Mouse (Mus musculus) liver, adult 2 months (tissue): Measurements from ENCODE around the gene Proser2. TPM values are rescaled to one million over a fixed set of nuclear protein-coding genes. Genes with fewer than 3 reads are reported as not detected.

Experiments used
- DNase-seq: peaks from one replicate; pipeline ENCODE4 v3.0.0-alpha.2; 2011; ENCODE audit warnings: low read depth, low spot score; ENCODE audit errors: extremely low read depth
- H3K27ac ChIP-seq: fragments of 200-500 bp; replicated peaks from 2 replicates; pipeline ENCODE4 v1.5.1; 2012; ENCODE audit warnings: low read depth, mild to moderate bottlenecking, control low read depth, inconsistent platforms, low read length; ENCODE audit not compliant: insufficient read depth
- H3K27me3 ChIP-seq: fragments of 200-500 bp; 2 replicates; pipeline ENCODE4 v1.6.1; 2012; ENCODE audit warnings: mild to moderate bottlenecking, moderate library complexity, low read length, inconsistent platforms; ENCODE audit not compliant: control insufficient read depth, insufficient read depth
- H3K36me3 ChIP-seq: fragments of 200-500 bp; 2 replicates; pipeline ENCODE4 v1.6.1; 2012; ENCODE audit warnings: low read length, inconsistent platforms; ENCODE audit not compliant: control insufficient read depth, insufficient read depth
- H3K4me1 ChIP-seq: fragments of 200-500 bp; 2 replicates; pipeline ENCODE4 v1.6.1; 2011; ENCODE audit warnings: low read length; ENCODE audit not compliant: control insufficient read depth, insufficient read depth
- H3K4me3 ChIP-seq: fragments of 200-500 bp; 2 replicates; pipeline ENCODE4 v1.5.1; 2011; ENCODE audit warnings: low read depth, mild to moderate bottlenecking, control low read depth, low read length, moderate library complexity; ENCODE audit not compliant: insufficient read depth
- H3K79me2 ChIP-seq: fragments of 200-500 bp; 2 replicates; pipeline ENCODE4 v1.6.1; 2012; ENCODE audit warnings: inconsistent platforms, mild to moderate bottlenecking, low read length, moderate library complexity; ENCODE audit not compliant: control insufficient read depth, insufficient read depth
- H3K9ac ChIP-seq: fragments of 200-500 bp; 2 replicates; pipeline ENCODE4 v1.6.1; 2012; ENCODE audit warnings: low read depth, mild to moderate bottlenecking, control low read depth, inconsistent platforms, low read length
- CTCF ChIP-seq: fragments of 200-500 bp; IDR thresholded peaks from 2 replicates; pipeline ENCODE4 v1.5.1; 2011; ENCODE audit warnings: low read depth, low read length, control low read depth
- POLR2A ChIP-seq: fragments of 200-500 bp; IDR thresholded peaks from 2 replicates; pipeline ENCODE4 v1.6.1; 2011; ENCODE audit warnings: low read length, control low read depth; ENCODE audit not compliant: insufficient read depth; ENCODE audit errors: extremely low read depth
- WGBS: fragments of 180-500 bp; shearing (Covaris S2); methylation state at CpG from one replicate; pipeline ENCODE4 v1.1.7; 2018; 5-methylcytosine and 5-hydroxymethylcytosine counted together
- polyA plus RNA-seq: library from polyadenylated mRNA; depleted of rRNA; stranded (reverse); fragments of >200 nt; gene quantifications from 2 replicates; pipeline ENCODE4 v1.2.3, GENCODE M21; 2012
- total RNA-seq: library from RNA; depleted of rRNA; stranded (reverse); fragments of >200 nt; gene quantifications from 2 replicates; pipeline ENCODE4 v1.2.3, GENCODE M21; 2014

Gene Proser2
- total and polyA plus RNA-seq, 2 experiments: 8.9 to 20.0 TPM

DNA sequence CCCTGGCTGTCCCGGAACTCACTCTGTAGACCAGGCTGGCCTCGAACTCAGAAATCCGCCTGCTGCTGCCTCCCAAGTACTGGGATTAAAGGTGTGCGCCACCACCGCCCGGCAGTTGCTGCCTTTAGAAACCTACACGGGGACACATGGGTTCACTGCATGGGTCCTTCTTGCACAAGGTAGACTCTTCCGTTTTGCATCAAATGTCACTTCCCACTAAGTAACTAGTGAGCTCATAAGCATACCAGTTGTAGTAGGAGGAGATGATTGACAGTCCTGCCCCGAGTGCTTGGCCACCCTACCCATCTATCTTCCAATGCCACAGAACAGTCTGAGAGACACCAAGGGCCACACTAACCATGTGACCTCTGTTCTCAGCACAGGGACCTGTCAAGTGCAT lies 29.2 kb upstream of the Proser2 start:
- H3K4me3 ChIP-seq: no peak overlapping the region
- no peak for DNase-seq
- no peak overlapping the region for H3K9ac ChIP-seq
- TF ChIP-seq POLR2A (no peak), CTCF (no peak)
- H3K79me2 ChIP-seq: no peaks in the 10 kb centered on the region
- WGBS: 85% methylated on average over 9 of the region's 9 CpGs
- no peaks in the 10 kb centered on the region for H3K27me3 ChIP-seq
- no peaks in the 10 kb centered on the region for H3K4me1 ChIP-seq
- no peaks in the 10 kb centered on the region for H3K36me3 ChIP-seq
- H3K27ac ChIP-seq: no peak overlapping the region

DNA sequence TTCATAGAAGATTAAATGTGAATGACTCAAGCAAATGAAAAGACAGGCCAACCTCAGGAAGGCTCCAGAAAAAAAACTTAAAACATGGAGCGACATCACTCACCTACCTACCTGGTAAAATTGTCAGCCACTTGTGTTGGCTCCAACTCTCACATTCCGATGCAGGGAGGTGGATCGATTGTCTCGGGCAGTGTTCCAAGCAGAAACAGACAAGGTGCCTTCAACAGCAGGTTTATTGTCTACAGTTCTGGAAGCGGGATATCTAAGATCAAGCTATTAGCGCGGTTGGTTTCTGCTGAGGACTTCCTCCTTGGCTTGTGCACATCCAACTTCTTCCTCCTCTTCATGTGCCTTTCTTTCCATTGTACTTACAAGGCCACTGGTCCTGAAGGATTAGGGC lies 27.6 kb upstream of the Proser2 start:
- 67% methylated on average over 7 of the region's 7 CpGs for WGBS
- TF ChIP-seq POLR2A: no peak
- TF ChIP-seq CTCF: no peak
- Histone ChIP-seq H3K27me3 (no peaks in the 10 kb centered on the region), H3K27ac (no peak overlapping the region), H3K4me1 (no peaks in the 10 kb centered on the region), H3K79me2 (no peaks in the 10 kb centered on the region), H3K4me3 (no peak overlapping the region), H3K9ac (no peak overlapping the region), H3K36me3 (no peaks in the 10 kb centered on the region)
- DNase-seq: peak; percentile 60

DNA sequence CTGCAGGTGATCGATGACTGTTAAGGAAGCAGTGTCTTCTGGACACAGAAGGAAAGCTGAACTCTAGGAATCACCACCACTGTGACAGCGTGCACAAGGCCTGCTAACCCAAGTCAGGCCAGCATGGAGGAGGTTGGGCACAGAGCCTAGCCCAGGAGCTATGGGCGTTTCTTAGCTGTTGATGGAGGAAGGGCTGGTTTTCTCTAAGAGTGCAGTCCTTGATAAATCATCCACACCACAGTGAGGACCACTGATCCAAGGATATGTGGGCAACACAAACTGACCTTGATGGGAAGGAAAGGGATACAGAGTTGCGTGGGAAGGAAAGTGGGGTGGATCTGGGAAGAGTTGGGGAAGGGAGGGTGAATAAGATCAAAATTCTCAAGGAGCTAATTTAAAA lies 27.2 kb upstream of the Proser2 start:
- no peak for DNase-seq
- no peaks in the 10 kb centered on the region for H3K79me2 ChIP-seq
- no peak for TF ChIP-seq POLR2A
- no peaks in the 10 kb centered on the region for H3K27me3 ChIP-seq
- WGBS: 92% methylated on average over 4 of the region's 4 CpGs
- H3K36me3 ChIP-seq: no peaks in the 10 kb centered on the region
- H3K4me3 ChIP-seq: no peak overlapping the region
- H3K27ac ChIP-seq: no peak overlapping the region
- no peaks in the 10 kb centered on the region for H3K4me1 ChIP-seq
- no peak overlapping the region for H3K9ac ChIP-seq

DNA sequence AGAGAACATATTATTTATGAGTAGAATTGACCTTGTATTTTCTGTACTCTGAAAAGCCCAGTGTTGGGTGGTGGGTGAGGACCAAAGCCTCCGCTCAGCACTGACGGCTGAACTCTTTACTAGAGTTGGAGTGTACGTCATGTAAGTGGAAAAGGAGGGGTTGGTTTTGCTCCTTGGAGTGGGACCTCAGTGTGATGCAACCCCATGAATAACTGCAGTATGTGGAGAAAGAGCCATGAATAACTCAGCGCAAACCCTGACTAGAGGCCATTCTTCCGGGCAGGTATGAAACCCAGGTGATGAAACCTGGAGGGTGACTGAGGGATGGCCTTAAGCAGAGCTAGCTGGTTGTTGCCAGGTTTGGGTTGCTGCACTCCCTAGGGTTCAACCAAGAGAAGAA lies 19.8 kb upstream of the Proser2 start:
- TF ChIP-seq CTCF (no peak), POLR2A (no peak)
- H3K4me3 ChIP-seq: no peak overlapping the region
- 94% methylated on average over 5 of the region's 5 CpGs for WGBS
- H3K4me1 ChIP-seq: no peaks in the 10 kb centered on the region
- H3K9ac ChIP-seq: no peak overlapping the region
- H3K36me3 ChIP-seq: no peaks in the 10 kb centered on the region
- H3K27me3 ChIP-seq: no peaks in the 10 kb centered on the region
- H3K79me2 ChIP-seq: no peaks in the 10 kb centered on the region
- DNase-seq: no peak
- H3K27ac ChIP-seq: no peak overlapping the region

DNA sequence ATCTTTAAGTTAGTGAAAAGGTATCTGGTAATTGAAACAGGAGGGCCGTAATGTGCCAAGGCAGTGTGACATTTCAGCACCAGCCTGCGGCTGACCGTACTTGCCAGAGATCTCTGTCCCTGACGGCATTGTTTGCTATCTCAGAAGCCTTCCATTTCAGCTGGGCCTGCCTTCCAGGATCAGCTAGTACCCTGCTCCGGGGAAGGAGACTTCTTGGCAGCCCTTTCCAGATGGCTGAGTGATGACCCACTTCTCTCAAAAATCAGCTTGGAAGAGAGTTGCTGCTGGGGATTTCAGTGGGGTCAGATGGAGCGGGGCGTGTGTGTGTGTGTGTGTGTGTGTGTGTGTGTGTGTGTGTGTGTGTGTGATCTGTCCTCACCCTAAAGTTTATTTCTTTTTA lies 16.9 kb upstream of the Proser2 start:
- Histone ChIP-seq H3K4me1 (no peaks in the 10 kb centered on the region), H3K4me3 (no peak overlapping the region), H3K9ac (no peak overlapping the region), H3K27ac (no peak overlapping the region), H3K27me3 (no peaks in the 10 kb centered on the region), H3K79me2 (no peaks in the 10 kb centered on the region), H3K36me3 (no peaks in the 10 kb centered on the region)
- 87% methylated on average over 7 of the region's 7 CpGs for WGBS
- TF ChIP-seq POLR2A: no peak
- no peak for TF ChIP-seq CTCF
- DNase-seq: no peak

DNA sequence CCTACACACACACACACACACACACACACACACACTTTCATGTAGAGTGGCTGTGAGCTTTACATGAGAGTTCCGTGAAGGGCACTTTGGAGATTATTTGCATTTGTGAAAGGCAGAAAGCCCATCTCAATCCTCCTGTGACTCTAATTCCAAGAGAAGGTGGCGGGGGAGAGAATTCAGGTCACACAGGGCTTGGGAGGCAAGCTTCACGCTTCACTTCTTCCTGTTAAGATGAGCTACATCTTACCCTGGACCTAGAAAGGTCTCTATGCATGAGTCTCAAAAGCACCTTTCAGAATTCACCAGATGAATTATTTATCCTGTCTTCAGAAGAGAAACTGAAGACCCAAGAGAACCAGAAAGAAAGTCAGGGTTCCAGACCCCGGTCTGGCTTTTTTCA lies 16.2 kb upstream of the Proser2 start:
- TF ChIP-seq POLR2A: no peak
- no peak for TF ChIP-seq CTCF
- Histone ChIP-seq H3K36me3 (no peaks in the 10 kb centered on the region), H3K27ac (no peak overlapping the region), H3K4me1 (no peaks in the 10 kb centered on the region), H3K27me3 (no peaks in the 10 kb centered on the region), H3K9ac (no peak overlapping the region), H3K4me3 (no peak overlapping the region), H3K79me2 (no peaks in the 10 kb centered on the region)
- WGBS: 90% methylated on average over 4 of the region's 4 CpGs
- no peak for DNase-seq
